Comparison of ENCODE assay signal across 11 mouse cellular contexts in genomic region chr14:16762773-16763172, GRCm38 (mm10). TPM values are rescaled to one million over a fixed set of nuclear protein-coding genes. Genes with fewer than 3 reads are reported as not detected.
DNase-seq lines count a peak whose midpoint lies in the region; ATAC-seq and TF ChIP-seq lines count a peak whose summit lies in the region.
"Had no signal": no experiment of that assay in that cellular context is flagged by ENCODE, and none has a peak within 500 bp of the region (broad histone marks: within the 10 kb centered on the region; RNA-seq: fewer than 3 reads in every experiment).

No protein-coding gene starts in this region.

- H3K9me3 ChIP-seq in forebrain, embryonic 16.5 days (ENCODE audit: control insufficient read depth, low read length): no peaks in the 10 kb centered on the region
- no peaks in the 10 kb centered on the region for H3K9me3 ChIP-seq in forebrain, embryonic 11.5 days (ENCODE audit: control insufficient read depth, low read length)
- no peaks in the 10 kb centered on the region for H3K9me3 ChIP-seq in kidney, postnatal 0 days (replicated peaks; ENCODE audit: low read length)
- H3K9me3 ChIP-seq: stomach, embryonic 15.5 days had no signal

- TF ChIP-seq CTCF in kidney, postnatal 0 days (IDR thresholded peaks at IDR 0.05; ENCODE audit: low read depth): no peak

- H3K4me2 ChIP-seq in forebrain, embryonic 16.5 days (ENCODE audit: low read length): no peak overlapping the region
- H3K4me2 ChIP-seq in forebrain, embryonic 11.5 days (ENCODE audit: low read depth, low read length, severe bottlenecking): no peak overlapping the region
- no peak overlapping the region for H3K4me2 ChIP-seq in kidney, postnatal 0 days (ENCODE audit: low read length)
- H3K4me2 ChIP-seq: stomach, embryonic 15.5 days had no signal

- peak; percentile 36; the same call in 1 of the 2 replicates for ATAC-seq in forebrain, embryonic 16.5 days
- ATAC-seq in forebrain, embryonic 11.5 days (replicated peaks; ENCODE audit: low FRiP score): no peak
- ATAC-seq in kidney, postnatal 0 days (replicated peaks; ENCODE audit: low FRiP score, low read depth): no peak

- no peak overlapping the region for H3K27ac ChIP-seq in forebrain, embryonic 16.5 days (ENCODE audit: low read length)
- H3K27ac ChIP-seq in forebrain, embryonic 11.5 days (ENCODE audit: low read depth, low read length): no peak overlapping the region
- no peak overlapping the region for H3K27ac ChIP-seq in kidney, postnatal 0 days
- H3K27ac ChIP-seq: stomach, embryonic 15.5 days had no signal

- H3K27me3 ChIP-seq in forebrain, embryonic 16.5 days (replicated peaks; ENCODE audit: control insufficient read depth, insufficient read depth, low read length): no peaks in the 10 kb centered on the region
- H3K27me3 ChIP-seq in forebrain, embryonic 11.5 days (ENCODE audit: control insufficient read depth, insufficient read depth, low read length): no peaks in the 10 kb centered on the region
- H3K27me3 ChIP-seq in kidney, postnatal 0 days (ENCODE audit: insufficient read depth, low read length): no peaks in the 10 kb centered on the region
- H3K27me3 ChIP-seq: stomach, embryonic 15.5 days had no signal

- H3K9ac ChIP-seq in forebrain, embryonic 16.5 days (replicated peaks; ENCODE audit: low read depth, low read length): no peak overlapping the region
- H3K9ac ChIP-seq in forebrain, embryonic 11.5 days (ENCODE audit: low read length): no peak overlapping the region
- H3K9ac ChIP-seq in kidney, postnatal 0 days (ENCODE audit: low read depth, low read length): no peak overlapping the region
- H3K9ac ChIP-seq: stomach, embryonic 15.5 days had no signal

- no peaks in the 10 kb centered on the region for H3K4me1 ChIP-seq in forebrain, embryonic 16.5 days (replicated peaks; ENCODE audit: control insufficient read depth, insufficient read depth, low read length)
- no peaks in the 10 kb centered on the region for H3K4me1 ChIP-seq in forebrain, embryonic 11.5 days (replicated peaks; ENCODE audit: control insufficient read depth, insufficient read depth, low read length)
- no peaks in the 10 kb centered on the region for H3K4me1 ChIP-seq in kidney, postnatal 0 days (replicated peaks; ENCODE audit: insufficient read depth, low read length)
- H3K4me1 ChIP-seq: stomach, embryonic 15.5 days had no signal

- H3K36me3 ChIP-seq in forebrain, embryonic 16.5 days (ENCODE audit: control insufficient read depth, insufficient read depth): no peaks in the 10 kb centered on the region
- H3K36me3 ChIP-seq in forebrain, embryonic 11.5 days (ENCODE audit: control insufficient read depth, insufficient read depth, low read length): no peaks in the 10 kb centered on the region
- no peaks in the 10 kb centered on the region for H3K36me3 ChIP-seq in kidney, postnatal 0 days (ENCODE audit: insufficient read depth, low read length)
- H3K36me3 ChIP-seq: stomach, embryonic 15.5 days had no signal

- DNase-seq in forebrain, embryonic 11.5 days (ENCODE audit: low spot score): no peak
- DNase-seq in kidney, postnatal 0 days (ENCODE audit: low spot score): peak; percentile 62
- no peak for DNase-seq in kidney, adult 18-20 months
- peak; percentile 5 for DNase-seq in urinary bladder, postnatal 14 days (ENCODE audit: low spot score)
- no peak for DNase-seq in urinary bladder, adult 2 months (ENCODE audit: low spot score)
- no peak for DNase-seq in adrenal gland, postnatal 36 days
- no peak for DNase-seq in liver
- DNase-seq: cerebellum, adult 8-10 months; thymus, postnatal 25 days had no signal

- no peak overlapping the region for H3K4me3 ChIP-seq in forebrain, embryonic 16.5 days (replicated peaks; ENCODE audit: low read length)
- H3K4me3 ChIP-seq in forebrain, embryonic 11.5 days (ENCODE audit: low read depth, low read length): no peak overlapping the region
- H3K4me3 ChIP-seq in kidney, postnatal 0 days (replicated peaks; ENCODE audit: low read depth, low read length): no peak overlapping the region
- H3K4me3 ChIP-seq: stomach, embryonic 15.5 days had no signal

RNA-seq across cellular contexts. Expression of gene Rarb, which starts 56.2 kb away (rescaled TPM):
- polyA plus RNA-seq in forebrain, embryonic 16.5 days (2015; fragmentation: Nextera tagmentation; extraction: Ambion mirVana): 17.6 and 26.2 TPM in 2 replicates
- polyA plus RNA-seq in forebrain, embryonic 11.5 days (2014; fragmentation: Nextera tagmentation; extraction: Ambion mirVana): 15.7 and 15.8 TPM in 2 replicates
- polyA plus RNA-seq in kidney, postnatal 0 days (2015; fragmentation: Nextera tagmentation; extraction: Ambion mirVana): 19.3 and 20.8 TPM in 2 replicates
- 12.5 and 14.3 TPM in 2 replicates for polyA plus RNA-seq in urinary bladder, adult 2 months (2012; rRNA removed)
- total RNA-seq in adrenal gland, postnatal 36 days (2021): 10 to 100 TPM; 16.2 to 16.7 TPM

Comparison
In these comparisons a context has a peak if more than half of its experiments do, and no peak if none do; other contexts are left out.
1. DNase-seq: peak in kidney, postnatal 0 days (single experiment) and urinary bladder, postnatal 14 days (single experiment); none in forebrain, embryonic 11.5 days (single experiment), kidney, adult 18-20 months (single experiment), urinary bladder, adult 2 months (single experiment), adrenal gland, postnatal 36 days (0 of 2) and liver (single experiment).